Mouse (Mus musculus): ENCODE measurements around the gene Brd3os.

DNA sequence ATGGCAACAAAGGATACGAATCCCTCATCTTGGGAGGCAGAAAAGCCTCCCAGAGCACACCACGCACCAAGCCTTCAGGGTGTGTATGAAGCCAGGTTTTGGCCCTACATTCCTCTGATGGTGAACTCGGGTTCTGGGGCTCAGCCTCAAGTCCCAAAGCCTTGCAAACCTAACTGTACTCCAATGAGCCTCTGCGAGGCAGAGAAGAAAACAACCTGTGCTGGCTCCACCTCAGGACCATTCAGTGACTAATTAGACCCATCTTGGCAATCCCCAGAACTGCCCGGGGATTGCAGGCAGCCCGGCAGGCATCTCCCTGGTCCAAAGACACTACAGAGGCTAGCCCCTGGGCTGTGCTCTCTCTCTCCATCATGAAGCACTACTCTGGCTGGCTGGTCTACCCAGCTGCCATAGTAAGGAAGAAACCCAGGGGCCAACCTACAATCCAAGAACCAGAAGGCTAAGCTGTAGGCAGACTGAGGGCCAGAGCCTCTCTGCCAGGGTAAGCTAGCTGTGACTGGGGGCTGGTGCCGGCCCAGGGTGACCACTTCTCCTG is 29.8 kb upstream of the Brd3os start:
- no peak for TF ChIP-seq CTCF (IDR thresholded peaks at IDR 0.05; ENCODE audit: control insufficient read depth, insufficient read depth, insufficient read length)
- TF ChIP-seq MYOG (IDR thresholded peaks at IDR 0.05; ENCODE audit: control insufficient read depth, extremely low read depth, insufficient read length): no peak
- no peak for TF ChIP-seq MAX (IDR thresholded peaks at IDR 0.05)
- no peak for TF ChIP-seq CEBPB (IDR thresholded peaks at IDR 0.05; ENCODE audit: low read depth)
- no peak for TF ChIP-seq USF1 (IDR thresholded peaks at IDR 0.05; ENCODE audit: low read depth)
- TF ChIP-seq FOSL1 (IDR thresholded peaks at IDR 0.05; ENCODE audit: insufficient read depth, low read length, poor library complexity, severe bottlenecking): no peak

Measured in C2C12 (cell line).